Mouse (Mus musculus): ENCODE data around the gene Fgfr3. TPM values are rescaled to one million over a fixed set of nuclear protein-coding genes. Genes with fewer than 3 reads are reported as not detected.
A peak's percentile ranks its signal among the peaks of the same experiment; 100 is the strongest.

The Fgfr3 gene
- polyA plus RNA-seq, 1 experiment from 2014 or later, result 17.4 TPM

DNA sequence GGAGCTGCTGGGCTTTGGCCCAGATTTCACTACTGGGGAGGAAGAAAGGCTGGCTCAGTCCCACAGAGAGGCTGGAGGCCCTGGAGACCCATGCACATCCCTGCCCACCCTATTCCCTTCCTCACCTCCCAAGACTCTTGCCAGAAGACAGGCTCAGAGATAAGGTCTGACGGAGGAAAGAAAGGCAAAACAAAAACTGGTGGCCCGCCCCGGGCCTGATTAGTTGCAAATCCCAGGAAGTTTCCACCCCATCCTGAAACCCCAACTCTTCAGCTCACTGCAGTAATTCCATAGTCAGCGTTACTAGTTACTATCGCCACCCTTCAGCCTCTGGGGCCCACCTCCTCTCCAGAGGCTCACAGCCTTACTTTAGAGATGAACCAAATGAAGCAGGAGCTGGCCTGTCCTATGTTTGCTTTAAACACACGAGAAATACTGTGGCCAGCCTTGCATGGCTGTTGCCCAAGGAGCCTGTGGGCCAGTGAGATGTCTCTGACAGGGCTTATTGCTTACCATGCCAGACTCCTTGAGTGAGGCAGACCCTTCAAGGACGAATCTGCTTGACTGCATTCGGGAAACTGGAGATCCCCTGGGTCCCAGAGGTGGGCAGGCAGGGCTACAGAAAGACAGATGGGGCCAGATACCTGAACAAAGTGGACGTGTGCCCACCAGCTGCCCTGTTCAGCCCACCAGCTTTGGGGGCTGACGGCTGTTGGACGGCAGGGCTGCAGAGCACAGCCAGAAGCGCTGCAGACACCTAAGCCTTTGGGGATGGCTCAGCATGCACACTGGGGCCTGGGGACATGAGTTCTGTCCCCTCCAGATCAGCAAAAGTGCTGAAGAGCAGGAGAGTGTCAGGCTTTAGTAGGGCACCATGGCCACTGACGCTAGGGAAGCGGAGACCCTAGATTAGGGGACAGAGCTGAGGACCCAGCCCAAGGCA is 32.9 kb upstream of the Fgfr3 start:
- ATAC-seq (ENCODE audit: low FRiP score, low TSS enrichment) (no peak), DNase-seq (ENCODE audit: low spot score) (no peak)
- 69% methylated on average over 14 of the region's 14 CpGs for WGBS
- H3K9me3 ChIP-seq (ENCODE audit: control insufficient read depth, low read length), result no peaks in the 10 kb centered on the region
- H3K27ac ChIP-seq (replicated peaks), result 0 out of 2 replicates have a peak overlapping the region, but pooled peaks have one; percentile 18
- peaks cover 4% of the 10 kb centered on the region for H3K4me1 ChIP-seq (replicated peaks; ENCODE audit: control insufficient read depth, insufficient read depth)
- no peaks in the 10 kb centered on the region for H3K27me3 ChIP-seq (ENCODE audit: control insufficient read depth, insufficient read depth, low read length)
- TF ChIP-seq EP300 (optimal IDR thresholded peaks at IDR 0.05) (no peak), CTCF (IDR thresholded peaks at IDR 0.05; ENCODE audit: low read depth) (no peak)
- H3K36me3 ChIP-seq (ENCODE audit: control insufficient read depth, insufficient read depth, low read length), result no peaks in the 10 kb centered on the region
- no peak overlapping the region for H3K4me3 ChIP-seq (ENCODE audit: low read depth, low read length)
- H3K9ac ChIP-seq (ENCODE audit: low read length), result no peak overlapping the region
- no peak overlapping the region for H3K4me2 ChIP-seq (replicated peaks; ENCODE audit: low read depth)

GRCm38 (mm10) chr5:33689221-33689844 is 32.1 kb upstream of the Fgfr3 start:
- DNase-seq (ENCODE audit: low spot score) (no peak), ATAC-seq (ENCODE audit: low FRiP score, low TSS enrichment) (peak; percentile 19; the same call in 1 of the 2 replicates)
- Histone ChIP-seq H3K9me3 (ENCODE audit: control insufficient read depth, low read length) (no peaks in the 10 kb centered on the region), H3K4me3 (ENCODE audit: low read depth, low read length) (no peak overlapping the region), H3K4me2 (replicated peaks; ENCODE audit: low read depth) (no peak overlapping the region), H3K4me1 (replicated peaks; ENCODE audit: control insufficient read depth, insufficient read depth) (peaks cover 4% of the 10 kb centered on the region), H3K36me3 (ENCODE audit: control insufficient read depth, insufficient read depth, low read length) (no peaks in the 10 kb centered on the region), H3K9ac (ENCODE audit: low read length) (no peak overlapping the region; the same call in 1 of the 2 replicates), H3K27me3 (ENCODE audit: control insufficient read depth, insufficient read depth, low read length) (no peaks in the 10 kb centered on the region), H3K27ac (replicated peaks) (no peak overlapping the region)
- TF ChIP-seq CTCF (IDR thresholded peaks at IDR 0.05; ENCODE audit: low read depth), result no peak
- TF ChIP-seq EP300 (optimal IDR thresholded peaks at IDR 0.05), result no peak
- 64% methylated on average over 20 of the region's 20 CpGs for WGBS

GRCm38 (mm10) chr5:33689852-33690645 is 31.4 kb upstream of the Fgfr3 start:
- no peak overlapping the region for H3K4me3 ChIP-seq (ENCODE audit: low read depth, low read length)
- H3K9ac ChIP-seq (ENCODE audit: low read length), result peak overlapping the region; percentile 31; the same call in 1 of the 2 replicates
- ATAC-seq (ENCODE audit: low FRiP score, low TSS enrichment) (peak; percentile 12; the same call in 1 of the 2 replicates), DNase-seq (ENCODE audit: low spot score) (no peak)
- TF ChIP-seq CTCF (IDR thresholded peaks at IDR 0.05; ENCODE audit: low read depth) (no peak), EP300 (optimal IDR thresholded peaks at IDR 0.05) (no peak)
- H3K9me3 ChIP-seq (ENCODE audit: control insufficient read depth, low read length), result no peaks in the 10 kb centered on the region
- H3K27me3 ChIP-seq (ENCODE audit: control insufficient read depth, insufficient read depth, low read length), result no peaks in the 10 kb centered on the region
- 71% methylated on average over 11 of the region's 11 CpGs for WGBS
- no peak overlapping the region for H3K27ac ChIP-seq (replicated peaks)
- H3K4me1 ChIP-seq (replicated peaks; ENCODE audit: control insufficient read depth, insufficient read depth), result peaks cover 6% of the 10 kb centered on the region
- H3K36me3 ChIP-seq (ENCODE audit: control insufficient read depth, insufficient read depth, low read length), result no peaks in the 10 kb centered on the region
- H3K4me2 ChIP-seq (replicated peaks; ENCODE audit: low read depth), result no peak overlapping the region

DNA sequence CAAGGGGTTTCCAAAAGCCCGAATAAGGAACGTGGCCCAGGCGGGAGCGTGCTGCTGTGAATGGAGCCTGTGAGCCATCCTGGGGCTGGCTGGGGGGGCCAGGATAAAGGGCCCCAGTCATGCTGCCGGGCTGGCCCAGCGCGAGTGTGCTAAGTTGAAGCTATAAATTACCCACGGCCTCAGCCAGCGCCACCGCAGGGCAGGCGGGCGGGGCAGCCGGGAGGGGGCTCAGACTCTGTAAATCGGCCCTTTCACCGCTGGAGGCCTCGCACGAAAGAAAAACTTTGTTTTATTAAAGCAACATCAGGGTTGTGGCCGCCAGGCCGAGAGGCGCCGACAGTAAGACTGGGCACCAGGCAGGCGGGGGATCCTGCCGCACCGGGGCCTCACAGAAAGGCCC is 29.1 kb upstream of the Fgfr3 start:
- Histone ChIP-seq H3K4me2 (replicated peaks; ENCODE audit: low read depth) (peak overlapping the region; percentile 32), H3K4me1 (replicated peaks; ENCODE audit: control insufficient read depth, insufficient read depth) (peaks cover 17% of the 10 kb centered on the region), H3K27ac (replicated peaks) (peak overlapping the region; percentile 82), H3K4me3 (ENCODE audit: low read depth, low read length) (no peak overlapping the region), H3K9ac (ENCODE audit: low read length) (peak overlapping the region; percentile 56; the same call in 1 of the 2 replicates), H3K27me3 (ENCODE audit: control insufficient read depth, insufficient read depth, low read length) (no peaks in the 10 kb centered on the region), H3K36me3 (ENCODE audit: control insufficient read depth, insufficient read depth, low read length) (no peaks in the 10 kb centered on the region), H3K9me3 (ENCODE audit: control insufficient read depth, low read length) (no peaks in the 10 kb centered on the region)
- ATAC-seq (ENCODE audit: low FRiP score, low TSS enrichment) (peak; percentile 36; the same call in 1 of the 2 replicates), DNase-seq (ENCODE audit: low spot score) (peak; percentile 70)
- 10% methylated on average over 24 of the region's 24 CpGs for WGBS
- TF ChIP-seq EP300 (optimal IDR thresholded peaks at IDR 0.05), result peak; percentile 32
- TF ChIP-seq CTCF (IDR thresholded peaks at IDR 0.05; ENCODE audit: low read depth), result peak; percentile 14; the same call in 1 of the 2 replicates

DNA sequence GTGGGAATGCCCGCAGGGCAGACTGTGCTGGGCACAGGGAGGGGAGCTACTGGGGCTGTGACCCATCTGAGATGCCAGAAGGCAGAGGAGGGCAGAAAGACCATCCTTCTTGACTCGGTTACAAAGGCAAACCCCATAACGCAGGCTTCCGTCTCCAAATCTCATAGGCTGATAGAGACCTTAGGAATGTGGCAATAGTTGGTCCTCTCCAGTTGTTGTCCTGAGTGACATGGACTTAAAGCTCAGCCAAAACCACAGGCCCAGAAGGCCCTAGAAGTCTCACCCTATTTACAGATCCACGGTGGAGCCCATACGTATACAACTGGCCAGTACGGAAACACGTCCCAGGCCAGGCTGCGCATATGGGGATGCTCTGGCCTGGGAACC is 27.0 kb upstream of the Fgfr3 start:
- ATAC-seq (ENCODE audit: low FRiP score, low TSS enrichment) (no peak), DNase-seq (ENCODE audit: low spot score) (no peak)
- Histone ChIP-seq H3K27me3 (ENCODE audit: control insufficient read depth, insufficient read depth, low read length) (no peaks in the 10 kb centered on the region), H3K27ac (replicated peaks) (peak overlapping the region; percentile 75), H3K4me1 (replicated peaks; ENCODE audit: control insufficient read depth, insufficient read depth) (peaks cover 20% of the 10 kb centered on the region), H3K9ac (ENCODE audit: low read length) (no peak overlapping the region), H3K36me3 (ENCODE audit: control insufficient read depth, insufficient read depth, low read length) (no peaks in the 10 kb centered on the region), H3K4me3 (ENCODE audit: low read depth, low read length) (no peak overlapping the region), H3K9me3 (ENCODE audit: control insufficient read depth, low read length) (no peaks in the 10 kb centered on the region), H3K4me2 (replicated peaks; ENCODE audit: low read depth) (peak overlapping the region; percentile 89; the same call in 1 of the 2 replicates)
- no peak for TF ChIP-seq EP300 (optimal IDR thresholded peaks at IDR 0.05)
- no peak for TF ChIP-seq CTCF (IDR thresholded peaks at IDR 0.05; ENCODE audit: low read depth)
- WGBS, result 40% methylated on average over 9 of the region's 9 CpGs
